Mouse (Mus musculus) regulatory T cell (primary cell): ENCODE measurements around the gene Sugp1.
"Not testable (repeated sequence)": the region's sequence is repeated elsewhere in the genome, so short reads cannot be mapped to it uniquely, and the experiment has no call there.

Experiments used
- in situ Hi-C: fragments of 300-600 bp; cut with MboI, MseI; formaldehyde crosslinking; loops from one replicate; pipeline ENCODE4 v1.15.1; 2025; ENCODE audit warnings: high pct_unique_total_duplicates

Gene Sugp1

GRCm38 (mm10) chr8:70041885-70042546, 597 bp upstream of the Sugp1 start:
- in situ Hi-C loops = no loop called here

- in situ Hi-C loops = no loop called here
Observed at GRCm38 (mm10) chr8:70043996-70044395, 1.4 kb downstream of the Sugp1 start.

GRCm38 (mm10) chr8:70049662-70050061, 7.0 kb downstream of the Sugp1 start:
- in situ Hi-C loops = no loop called here

GRCm38 (mm10) chr8:70050434-70050833, 7.8 kb downstream of the Sugp1 start:
- in situ Hi-C loops = not testable (repeated sequence)

- in situ Hi-C loops = no loop called here
Observed at GRCm38 (mm10) chr8:70057721-70058120, 15.1 kb downstream of the Sugp1 start.

- in situ Hi-C loops = loop anchor here (10.0 kb wide), 1 partner anchor 1897 kb away; no protein-coding TSS in a partner anchor
Observed at GRCm38 (mm10) chr8:70071836-70072440, 29.3 kb downstream of the Sugp1 start.

- in situ Hi-C loops = loop anchor here (10.0 kb wide), 1 partner anchor 1898 kb away; no protein-coding TSS in a partner anchor
Observed at GRCm38 (mm10) chr8:70072441-70073069, 29.9 kb downstream of the Sugp1 start, which contains the start of gene Tm6sf2. TSS of gene Tm6sf2 (plus strand) at chr8:70072924.

- in situ Hi-C loops = loop anchor here (10.0 kb wide), 1 partner anchor 1898 kb away; no protein-coding TSS in a partner anchor
Observed at GRCm38 (mm10) chr8:70073120-70073519, 30.5 kb downstream of the Sugp1 start.

GRCm38 (mm10) chr8:70073682-70074081, 31.1 kb downstream of the Sugp1 start:
- in situ Hi-C loops = loop anchor here (10.0 kb wide), 1 partner anchor 1899 kb away; no protein-coding TSS in a partner anchor

- in situ Hi-C loops = no loop called here
Observed at GRCm38 (mm10) chr8:70081976-70082375, 39.4 kb downstream of the Sugp1 start.

GRCm38 (mm10) chr8:70083285-70083684, 40.7 kb downstream of the Sugp1 start, which contains the start of gene Hapln4:
TSS of gene Hapln4 (plus strand) at chr8:70083457.
- in situ Hi-C loops = no loop called here

- in situ Hi-C loops = no loop called here
Observed at GRCm38 (mm10) chr8:70084191-70085065, 41.8 kb downstream of the Sugp1 start.

- in situ Hi-C loops = no loop called here
Observed at GRCm38 (mm10) chr8:70086151-70086550, 43.5 kb downstream of the Sugp1 start.

GRCm38 (mm10) chr8:70087237-70087636, 44.6 kb downstream of the Sugp1 start:
- in situ Hi-C loops = no loop called here

GRCm38 (mm10) chr8:70087836-70088650, 45.4 kb downstream of the Sugp1 start:
- in situ Hi-C loops = no loop called here

GRCm38 (mm10) chr8:70089296-70089960, 46.8 kb downstream of the Sugp1 start:
- in situ Hi-C loops = no loop called here

- in situ Hi-C loops = no loop called here
Observed at GRCm38 (mm10) chr8:70092786-70093185, 50.2 kb downstream of the Sugp1 start.

- in situ Hi-C loops = no loop called here
Observed at GRCm38 (mm10) chr8:70099276-70099675, 56.7 kb downstream of the Sugp1 start.

- in situ Hi-C loops = no loop called here
Observed at GRCm38 (mm10) chr8:70100241-70100640, 57.6 kb downstream of the Sugp1 start.

GRCm38 (mm10) chr8:70104506-70104905, 61.9 kb downstream of the Sugp1 start:
- in situ Hi-C loops = no loop called here
